Mouse (Mus musculus) retina, postnatal 1 day (tissue): ENCODE data around the gene Lman1l.

Source experiments
- DNase-seq: peaks from one replicate; pipeline ENCODE4 v3.0.0-alpha.2; 2012

Gene Lman1l

GRCm38 (mm10) chr9:57620674-57621073 is at the start of gene Lman1l:
TSS of gene Lman1l (minus strand) at chr9:57620774.
- DNase-seq = no peak

GRCm38 (mm10) chr9:57669566-57669965 is 49.0 kb upstream of the Lman1l start:
- DNase-seq = no peak

- no peak for DNase-seq
Observed at GRCm38 (mm10) chr9:57668277-57668676, 47.7 kb upstream of the Lman1l start.

GRCm38 (mm10) chr9:57667817-57668216 is 47.2 kb upstream of the Lman1l start:
- DNase-seq = no peak

GRCm38 (mm10) chr9:57667136-57667535 is 46.6 kb upstream of the Lman1l start:
- no peak for DNase-seq

GRCm38 (mm10) chr9:57666536-57666935 is 46.0 kb upstream of the Lman1l start:
- no peak for DNase-seq

GRCm38 (mm10) chr9:57664616-57665015 is 44.0 kb upstream of the Lman1l start:
- no peak for DNase-seq

- no peak for DNase-seq
Observed at GRCm38 (mm10) chr9:57661552-57661951, 41.0 kb upstream of the Lman1l start.

GRCm38 (mm10) chr9:57660501-57660900 is 39.9 kb upstream of the Lman1l start:
- DNase-seq = no peak

GRCm38 (mm10) chr9:57659774-57660173 is 39.2 kb upstream of the Lman1l start:
- DNase-seq = peak; percentile 87

- DNase-seq = no peak
Observed at GRCm38 (mm10) chr9:57658970-57659369, 38.4 kb upstream of the Lman1l start.

- DNase-seq = no peak
Observed at GRCm38 (mm10) chr9:57657843-57658242, 37.3 kb upstream of the Lman1l start.

- no peak for DNase-seq
Observed at GRCm38 (mm10) chr9:57656631-57657350, 36.2 kb upstream of the Lman1l start.

- peak; percentile 96 for DNase-seq
Observed at GRCm38 (mm10) chr9:57655749-57656148, 35.2 kb upstream of the Lman1l start.

GRCm38 (mm10) chr9:57654966-57655365 is 34.4 kb upstream of the Lman1l start:
- no peak for DNase-seq

GRCm38 (mm10) chr9:57653283-57653682 is 32.7 kb upstream of the Lman1l start, which contains the start of gene Csk:
TSS of gene Csk (minus strand) at chr9:57653631.
- no peak for DNase-seq

GRCm38 (mm10) chr9:57652855-57653254 is 32.3 kb upstream of the Lman1l start:
- peak; percentile 60 for DNase-seq

- DNase-seq = no peak
Observed at GRCm38 (mm10) chr9:57652351-57652750, 31.8 kb upstream of the Lman1l start.

- peak; percentile 53 for DNase-seq
Observed at GRCm38 (mm10) chr9:57650786-57651311, 30.3 kb upstream of the Lman1l start.

- no peak for DNase-seq
Observed at GRCm38 (mm10) chr9:57650130-57650785, 29.7 kb upstream of the Lman1l start.

- DNase-seq = no peak
Observed at GRCm38 (mm10) chr9:57647286-57648108, 26.9 kb upstream of the Lman1l start.

- no peak for DNase-seq
Observed at GRCm38 (mm10) chr9:57646551-57647103, 26.1 kb upstream of the Lman1l start.
